Mouse (Mus musculus) splenic B cell, adult 2 months (primary cell): ENCODE measurements around the gene Tex2.
"Not testable (repeated sequence)": the region's sequence is repeated elsewhere in the genome, so short reads cannot be mapped to it uniquely, and the experiment has no call there.

Experiments used
- DNase-seq: peaks from one replicate; pipeline ENCODE4 v3.0.0-alpha.2; 2011; ENCODE audit warnings: low read depth, low spot score
- H3K27me3 ChIP-seq: 2 replicates; pipeline ENCODE4 v1.6.1; 2012; ENCODE audit warnings: mild to moderate bottlenecking, low read length, moderate library complexity, mixed read lengths; ENCODE audit not compliant: control insufficient read depth, poor library complexity, insufficient read depth, severe bottlenecking
- H3K36me3 ChIP-seq: 2 replicates; pipeline ENCODE4 v1.6.1; 2012; ENCODE audit warnings: mild to moderate bottlenecking, low read length, moderate library complexity, mixed read lengths; ENCODE audit not compliant: control insufficient read depth, poor library complexity, insufficient read depth, severe bottlenecking

The Tex2 gene

DNA sequence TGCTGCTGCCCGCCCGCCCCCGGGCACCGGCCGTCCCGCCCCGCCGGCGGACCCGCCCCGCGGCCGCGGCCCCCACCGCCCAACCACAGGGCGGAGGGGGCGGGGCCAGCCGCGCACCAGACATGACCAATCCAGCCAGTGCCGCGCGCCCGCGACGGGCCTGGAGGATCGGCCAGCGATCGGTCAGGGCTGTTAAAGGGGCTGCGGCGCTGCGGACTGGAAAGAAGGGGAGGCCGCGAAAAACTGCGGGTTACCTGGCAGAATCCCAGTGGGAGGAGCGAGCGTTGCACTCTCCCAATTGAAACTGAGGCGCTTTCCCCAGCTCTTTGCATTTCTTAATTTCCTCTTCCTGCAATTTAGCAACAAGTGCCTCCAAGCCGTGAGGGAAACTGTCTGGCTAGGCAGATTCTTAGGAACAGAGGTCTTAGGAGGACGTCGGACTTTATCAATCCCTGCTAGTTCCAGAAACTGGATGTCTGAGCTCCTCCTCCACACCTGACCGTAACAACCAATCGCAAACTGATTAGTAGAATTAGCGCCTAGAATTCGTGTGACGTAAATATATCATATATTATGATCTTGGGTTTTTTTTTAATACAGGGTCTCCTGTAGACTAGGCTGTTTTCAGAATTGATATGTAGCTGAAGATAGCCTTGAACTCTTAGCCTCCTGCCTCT, at the start of gene Tex2:
Tex2 (minus strand) TSS at position 463 of the 677 bp plus-strand sequence.
- DNase-seq = peak; percentile 93
- Histone ChIP-seq H3K36me3 (no peaks in the 10 kb centered on the region), H3K27me3 (no peaks in the 10 kb centered on the region)

DNA sequence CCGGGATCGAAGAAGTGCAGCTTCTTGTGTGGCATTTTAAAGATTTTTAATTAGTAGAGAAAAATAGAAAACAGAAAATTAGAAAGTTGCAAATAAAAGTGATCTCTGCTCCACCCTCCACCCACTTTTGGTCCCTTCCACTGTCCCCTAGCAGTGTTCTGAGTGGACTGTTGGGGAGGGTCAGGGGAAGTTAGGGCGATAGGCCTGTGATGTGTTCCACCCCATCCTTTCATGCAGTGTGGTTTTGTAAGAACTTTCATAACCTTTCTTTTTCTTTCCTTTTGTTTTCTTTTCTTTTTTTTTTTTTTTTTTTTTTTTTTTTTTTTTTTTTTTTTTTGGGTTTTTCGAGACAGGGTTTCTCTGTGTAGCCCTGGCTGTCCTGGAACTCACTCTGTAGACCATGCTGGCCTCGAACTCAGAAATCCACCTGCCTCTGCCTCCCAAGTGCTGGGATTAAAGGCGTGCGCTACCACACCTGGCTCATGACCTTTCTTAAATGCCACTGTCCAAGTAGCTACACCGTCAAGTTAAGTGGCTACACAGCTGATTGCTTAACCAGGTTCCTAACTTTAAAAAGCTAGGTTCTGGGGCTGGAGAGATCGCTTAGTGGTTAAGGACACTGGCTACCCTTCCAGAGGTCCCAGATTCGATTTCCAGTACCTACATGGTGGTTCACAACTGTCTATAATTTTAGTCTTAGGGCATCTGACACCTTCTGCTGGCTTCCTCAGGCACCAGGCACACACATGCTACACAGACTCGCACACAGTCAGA, 49.6 kb upstream of the Tex2 start:
- DNase-seq = no peak
- Histone ChIP-seq H3K27me3 (no peaks in the 10 kb centered on the region), H3K36me3 (peaks cover 22% of the 10 kb centered on the region)

DNA sequence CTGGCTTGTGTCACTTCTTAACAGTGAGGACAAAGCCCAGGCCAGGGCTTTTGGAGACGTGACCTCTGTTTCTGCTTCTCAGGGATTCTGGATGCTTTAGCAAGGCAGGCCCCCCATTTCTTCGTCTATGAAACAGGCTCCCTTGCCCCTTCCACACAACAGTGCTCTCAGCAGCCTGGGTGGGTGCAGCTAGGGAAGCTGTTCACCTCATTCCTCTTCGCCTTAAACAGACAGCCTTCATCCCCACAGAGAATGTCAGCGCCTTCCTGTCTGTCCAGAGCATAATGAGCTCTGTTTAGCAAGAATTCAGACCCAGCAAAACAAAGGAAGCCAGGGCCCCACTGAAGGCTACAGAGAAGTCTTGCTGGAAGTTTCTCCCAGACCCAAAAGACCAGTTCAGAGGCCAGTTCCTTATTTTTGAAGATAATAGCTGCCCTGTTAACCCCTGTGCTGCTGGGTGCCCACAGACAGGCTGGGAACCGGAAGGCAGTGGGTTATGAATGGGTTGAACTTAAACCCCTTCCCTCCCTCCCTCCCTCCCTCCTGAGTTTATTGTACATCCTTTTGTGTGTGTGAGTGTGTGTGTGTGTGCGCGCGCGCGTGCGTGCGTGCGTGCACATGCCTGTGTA, 47.3 kb upstream of the Tex2 start:
- peak; percentile 42 for DNase-seq
- H3K36me3 ChIP-seq = peaks cover 21% of the 10 kb centered on the region
- H3K27me3 ChIP-seq = no peaks in the 10 kb centered on the region

DNA sequence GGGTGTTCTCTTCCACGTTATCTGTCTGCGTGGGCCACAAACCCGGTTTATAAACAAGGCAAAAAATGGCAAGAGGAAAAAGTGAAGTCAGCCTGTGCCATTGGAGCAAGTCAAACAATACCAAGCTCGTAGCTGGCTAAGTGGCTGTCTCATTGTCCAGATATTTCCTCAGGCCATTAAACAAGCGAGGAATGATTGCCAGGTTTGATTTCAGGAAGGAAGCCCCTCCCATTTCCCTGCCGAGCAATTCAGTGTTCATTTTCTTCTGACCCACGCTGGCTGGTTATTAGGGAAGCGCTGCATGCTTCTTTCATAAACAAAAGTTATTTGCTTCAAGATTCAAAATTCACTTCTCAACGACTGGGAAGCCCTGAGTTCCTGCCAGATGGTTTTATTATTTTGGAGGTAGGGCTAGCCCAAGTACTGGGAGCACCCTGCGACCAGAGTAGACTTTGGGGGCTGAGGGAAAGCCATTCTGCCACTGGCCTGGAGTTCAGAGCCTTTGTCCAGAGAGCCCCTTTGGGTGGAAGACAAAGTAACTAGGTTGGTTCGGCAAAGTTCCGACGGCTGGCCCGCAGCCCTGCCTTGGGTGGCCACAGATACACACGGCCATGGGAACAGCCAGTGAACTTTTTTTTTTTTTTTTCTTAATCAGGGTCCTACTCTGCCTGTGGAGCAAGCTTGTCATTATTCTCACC, 46.5 kb upstream of the Tex2 start:
- Histone ChIP-seq H3K36me3 (peaks cover 20% of the 10 kb centered on the region), H3K27me3 (no peaks in the 10 kb centered on the region)
- no peak for DNase-seq

DNA sequence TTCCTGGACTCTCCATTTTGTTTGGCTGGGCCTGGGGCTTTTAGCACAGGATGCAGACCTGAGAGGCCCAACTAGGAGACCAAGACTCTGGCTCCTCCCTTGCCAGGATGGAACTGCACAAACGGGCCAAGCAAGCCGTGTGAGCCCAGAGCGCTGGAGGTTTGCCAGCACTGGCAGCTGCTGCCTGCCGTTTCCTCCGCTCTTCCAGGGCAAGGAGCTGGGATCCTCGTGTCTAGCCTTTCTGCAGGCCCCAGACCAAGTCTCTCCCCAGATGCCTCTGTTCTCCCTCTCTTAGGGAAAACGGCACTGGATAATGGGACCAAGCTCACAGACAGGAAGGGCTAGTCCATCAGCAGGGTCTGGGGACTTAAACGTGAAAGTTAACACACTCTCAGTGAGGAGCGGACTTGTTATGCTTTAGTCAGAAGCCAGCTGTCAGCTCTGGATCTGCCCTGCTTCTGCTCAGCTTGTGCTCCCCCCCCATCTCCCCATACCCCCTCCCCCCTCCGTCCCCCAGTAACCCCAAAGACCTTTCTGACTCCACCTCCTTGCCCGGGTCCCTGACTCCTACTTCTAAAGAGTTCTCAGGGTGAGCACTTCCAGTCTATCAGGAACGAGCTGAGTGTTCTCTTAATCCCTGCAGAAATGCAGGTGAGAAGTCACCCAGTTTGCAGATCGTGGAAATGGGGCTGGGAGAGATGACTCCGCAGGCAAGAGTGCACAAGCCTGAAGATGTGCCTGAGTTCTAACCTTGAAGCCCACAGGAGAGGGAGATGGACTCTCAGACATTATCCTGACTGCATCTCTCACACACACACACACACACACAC, 45.0 kb upstream of the Tex2 start:
- DNase-seq = no peak
- H3K36me3 ChIP-seq = peaks cover 16% of the 10 kb centered on the region
- no peaks in the 10 kb centered on the region for H3K27me3 ChIP-seq

DNA sequence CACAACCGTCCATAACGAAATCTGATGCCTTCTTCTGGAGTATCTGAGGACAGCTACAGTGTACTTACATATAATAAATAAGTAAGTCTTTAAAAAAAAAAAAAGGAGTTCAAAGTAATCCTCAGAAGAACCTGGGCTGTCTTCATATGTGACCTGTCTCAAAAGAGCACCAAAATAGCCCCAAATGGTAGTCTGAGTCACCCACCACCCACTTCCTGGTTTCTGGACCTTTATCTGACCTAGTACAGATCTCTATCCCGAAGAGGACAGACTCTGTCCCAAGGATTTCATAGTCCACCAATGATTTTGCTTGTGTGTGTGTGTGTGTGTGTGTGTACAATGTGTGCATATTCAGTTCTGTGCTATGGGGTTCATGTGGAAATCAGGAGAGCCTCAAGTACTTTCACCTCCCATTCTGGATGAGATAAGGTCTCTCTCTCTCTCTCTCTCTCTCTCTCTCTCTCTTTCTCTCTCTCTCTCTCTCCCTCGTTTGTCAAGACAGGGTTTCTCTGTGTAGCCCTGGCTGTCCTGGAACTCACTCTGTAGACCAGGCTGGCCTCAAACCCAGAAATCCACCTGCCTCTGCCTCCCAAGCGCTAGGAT, 43.8 kb upstream of the Tex2 start:
- not testable (repeated sequence) for H3K27me3 ChIP-seq, DNase-seq
- peaks cover 13% of the 10 kb centered on the region for H3K36me3 ChIP-seq

DNA sequence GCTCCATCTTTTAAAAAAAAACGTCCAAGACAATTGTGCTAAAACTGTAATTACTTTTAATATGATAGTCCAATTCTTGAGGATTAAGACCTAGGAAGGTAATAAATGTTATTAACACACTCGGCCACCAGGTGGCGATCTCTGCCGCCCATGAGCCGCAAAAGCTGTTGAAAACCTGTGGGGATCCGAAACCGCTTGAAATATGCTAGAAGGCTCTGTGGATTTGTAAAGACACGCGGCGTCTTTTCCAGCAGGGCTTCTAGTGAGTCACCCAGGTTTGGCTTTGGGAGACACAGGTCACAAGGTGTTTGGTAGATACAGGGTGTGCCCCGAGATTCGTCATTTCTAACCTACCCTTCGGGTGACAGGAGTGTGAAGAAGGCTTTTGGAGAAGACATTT, 35.1 kb upstream of the Tex2 start:
- no peaks in the 10 kb centered on the region for H3K27me3 ChIP-seq
- peak; percentile 89 for DNase-seq
- no peaks in the 10 kb centered on the region for H3K36me3 ChIP-seq

DNA sequence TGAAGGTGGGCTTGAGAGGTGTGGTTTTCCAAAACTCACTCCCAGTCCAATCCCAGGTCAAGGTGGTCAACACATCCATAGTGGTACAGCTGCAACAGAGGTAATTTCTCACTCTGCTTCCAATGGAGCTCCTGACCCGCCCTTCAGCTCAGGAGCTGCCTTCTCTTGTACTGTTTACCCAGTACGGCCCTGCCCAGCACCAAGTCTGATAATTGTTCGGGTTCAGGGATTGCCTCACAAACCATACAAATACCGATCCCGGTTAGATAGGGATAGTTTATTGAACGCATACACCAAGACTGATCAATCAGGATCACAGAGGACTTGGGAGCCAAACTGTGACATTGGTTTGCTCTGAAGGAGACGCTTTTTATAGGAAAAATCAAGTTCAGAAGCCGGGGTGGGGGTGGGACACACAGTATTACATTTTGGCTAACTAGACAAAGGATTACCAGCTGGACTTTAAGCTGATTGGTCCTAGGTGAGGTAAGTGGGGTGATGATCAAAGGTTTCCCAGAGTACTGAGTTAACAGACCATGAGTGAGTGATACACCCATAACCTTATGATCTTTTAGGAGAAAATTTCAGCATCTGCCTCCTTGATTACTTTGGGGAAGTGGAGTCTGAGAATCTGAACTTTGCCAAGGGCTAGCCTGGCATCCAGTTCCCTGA, 29.9 kb upstream of the Tex2 start:
- no peak for DNase-seq
- no peaks in the 10 kb centered on the region for H3K36me3 ChIP-seq
- H3K27me3 ChIP-seq = no peaks in the 10 kb centered on the region

DNA sequence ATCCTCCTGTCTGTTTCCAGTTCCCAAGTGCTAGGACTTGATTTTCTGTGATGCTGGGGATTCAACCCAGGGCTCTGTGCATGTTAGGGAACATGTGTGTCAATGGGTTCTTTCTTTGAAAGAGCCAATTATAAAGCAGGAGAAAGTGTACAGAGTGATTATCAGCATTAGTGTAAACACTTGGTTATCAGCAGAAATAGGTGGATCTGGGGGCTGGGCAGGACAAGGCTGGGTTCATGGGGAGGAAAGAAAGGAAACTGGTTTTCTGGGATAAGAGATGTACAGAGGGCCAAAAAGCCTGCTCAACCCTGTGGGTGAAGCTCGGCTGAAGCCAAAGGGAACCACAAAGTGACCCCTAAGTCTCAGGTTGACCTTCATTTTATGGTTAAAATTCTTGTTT, 28.4 kb upstream of the Tex2 start:
- Histone ChIP-seq H3K36me3 (no peaks in the 10 kb centered on the region), H3K27me3 (no peaks in the 10 kb centered on the region)
- no peak for DNase-seq

DNA sequence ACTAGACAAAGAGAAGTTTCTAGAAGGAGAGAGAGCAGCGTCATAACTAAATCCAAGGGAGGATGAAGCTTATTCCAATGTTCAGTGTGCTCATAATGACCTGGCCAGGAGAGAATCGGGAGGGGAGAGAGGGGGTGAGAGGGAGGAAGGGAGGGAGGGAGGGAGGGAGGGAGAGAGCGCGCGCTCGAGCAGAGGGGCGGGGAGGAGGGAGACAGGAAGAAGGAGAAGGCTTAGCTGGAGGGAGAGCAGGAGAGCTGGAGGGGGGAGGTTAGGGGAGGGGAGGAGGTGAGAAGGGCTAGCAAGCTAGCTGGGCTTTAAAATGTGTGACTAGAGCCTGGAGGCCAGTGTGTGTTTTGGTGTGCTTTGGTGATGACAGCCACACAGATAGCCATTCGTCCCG, 26.8 kb upstream of the Tex2 start:
- H3K36me3 ChIP-seq = no peaks in the 10 kb centered on the region
- no peak for DNase-seq
- H3K27me3 ChIP-seq = no peaks in the 10 kb centered on the region

DNA sequence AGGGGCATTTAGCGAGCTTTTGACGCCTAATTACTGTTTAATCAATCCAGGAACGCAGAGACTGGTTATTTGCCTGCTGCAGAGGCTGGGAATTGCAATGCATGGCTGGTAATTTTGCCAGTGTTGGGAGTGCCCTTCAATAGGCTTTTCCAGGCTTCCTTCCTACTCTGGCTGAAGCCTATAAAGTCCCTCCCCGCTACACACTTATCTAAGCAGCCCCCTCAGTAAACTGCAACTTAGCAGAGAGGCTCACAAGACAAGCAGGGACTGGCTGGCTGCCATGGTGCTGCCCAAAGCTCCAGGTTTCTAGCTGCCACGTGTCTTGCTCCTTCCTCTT, 26.1 kb upstream of the Tex2 start:
- H3K36me3 ChIP-seq = no peaks in the 10 kb centered on the region
- no peak for DNase-seq
- no peaks in the 10 kb centered on the region for H3K27me3 ChIP-seq

DNA sequence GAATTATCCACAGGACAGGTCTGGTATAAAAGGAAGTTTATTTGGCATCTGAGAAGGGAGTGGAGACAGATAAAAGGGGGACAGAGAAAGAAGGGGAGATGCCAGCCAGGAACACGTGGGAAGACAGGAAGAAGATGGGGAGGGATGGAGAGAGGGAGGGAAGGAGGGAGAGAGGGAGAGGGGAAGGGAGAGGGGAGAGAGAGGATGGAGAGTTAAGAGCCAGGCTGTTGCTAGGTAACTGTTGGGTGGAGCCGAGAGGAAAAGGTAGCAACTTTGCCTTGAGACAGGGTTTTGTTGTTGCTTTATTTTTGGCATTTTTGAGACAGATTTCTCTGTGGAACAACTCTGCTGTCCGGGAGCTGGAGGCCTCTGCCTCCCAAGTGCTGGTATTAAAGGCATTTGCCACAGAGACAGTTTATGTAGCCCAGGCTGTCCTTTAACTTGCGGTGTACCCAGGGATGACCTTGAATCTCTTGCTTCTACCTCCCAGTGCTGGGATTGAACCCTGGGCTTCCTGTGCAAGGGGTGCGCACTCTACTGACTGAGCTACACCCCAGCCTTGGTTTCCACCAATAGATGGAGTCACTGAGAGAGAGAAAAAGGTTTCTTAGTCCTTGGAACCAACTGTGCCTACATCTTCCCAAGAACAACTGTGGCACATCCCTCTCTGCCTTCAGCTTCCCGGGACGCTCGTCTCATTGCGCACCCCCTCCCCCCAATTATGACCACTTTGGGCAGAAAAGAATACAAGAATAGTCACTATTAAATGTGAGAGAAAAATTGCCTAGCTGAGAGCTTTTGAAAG, 25.5 kb upstream of the Tex2 start:
- Histone ChIP-seq H3K27me3 (no peaks in the 10 kb centered on the region), H3K36me3 (no peaks in the 10 kb centered on the region)

DNA sequence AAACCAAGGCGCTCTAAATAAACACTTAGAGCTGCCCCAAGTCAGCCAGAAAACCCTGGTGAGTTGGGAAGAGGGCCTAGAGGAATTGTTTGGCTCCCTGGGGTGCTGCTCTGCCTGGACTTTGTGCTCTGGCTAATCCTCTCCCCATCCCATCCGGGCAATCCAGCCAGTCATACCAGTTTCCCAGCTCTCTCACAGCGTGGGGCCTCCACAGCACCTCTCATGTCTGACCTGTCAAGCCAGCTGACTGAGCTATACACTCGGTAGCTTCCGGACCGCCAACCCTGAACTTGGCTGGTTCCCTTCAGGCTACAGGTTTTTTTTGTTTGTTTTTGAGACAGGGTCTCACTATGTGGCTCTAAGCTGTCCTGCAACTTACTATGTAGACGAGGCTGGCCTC, 24.5 kb upstream of the Tex2 start:
- no peak for DNase-seq
- H3K36me3 ChIP-seq = no peaks in the 10 kb centered on the region
- H3K27me3 ChIP-seq = no peaks in the 10 kb centered on the region

More for the DNA sequence above, 25.5 kb upstream of the Tex2 start:
- no peak for DNase-seq
